Mouse (Mus musculus): Measurements from ENCODE around the gene Dnah2. TPM values are rescaled to one million over a fixed set of nuclear protein-coding genes. Genes with fewer than 3 reads are reported as not detected.

Dnah2 gene
- total and polyA plus RNA-seq, 3 experiments = 0.04 to 0.07 TPM; not detected in 1

- H3K27me3 ChIP-seq (ENCODE audit: control insufficient read depth in 1 of 2, insufficient read depth in 2 of 2, low read length in 2 of 2) = peaks cover 0 to 1% of the 10 kb centered on the region in 2 experiments; a peak in 1 of 4 replicates
Measured at GRCm38 (mm10) chr11:69426246-69426645, 122.7 kb downstream of the Dnah2 start.

DNA sequence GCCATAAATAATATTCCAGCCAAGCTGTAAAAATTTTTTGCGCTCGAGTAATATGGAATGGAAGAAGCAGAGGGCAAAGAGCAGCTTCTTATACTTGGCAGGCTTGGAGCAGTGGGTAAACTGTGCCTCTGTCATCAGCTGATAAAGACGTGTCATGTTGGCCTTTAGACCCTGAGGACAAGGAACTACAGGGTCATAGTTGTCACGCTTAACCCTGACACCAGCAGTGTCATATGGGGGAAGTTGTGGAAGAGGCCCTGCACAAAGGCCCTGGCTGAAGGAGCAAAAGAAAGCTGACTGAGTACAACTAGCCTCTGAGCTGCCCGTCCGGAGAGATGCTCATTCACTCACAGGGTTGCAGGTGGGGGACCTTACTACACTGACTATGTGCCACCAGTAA, 125.0 kb downstream of the Dnah2 start:
- peaks cover 0 to 9% of the 10 kb centered on the region in 2 experiments; a peak in 2 of 4 replicates for H3K36me3 ChIP-seq (ENCODE audit: control insufficient read depth in 1 of 2, insufficient read depth in 2 of 2, low read length in 2 of 2)
- H3K27me3 ChIP-seq (ENCODE audit: control insufficient read depth in 1 of 2, insufficient read depth in 2 of 2, low read length in 2 of 2) = peaks cover 0 to 1% of the 10 kb centered on the region in 2 experiments; a peak in 1 of 4 replicates
- H3K27ac ChIP-seq (ENCODE audit: control insufficient read depth, low read depth, low read length) = no peak overlapping the region
- H3K9ac ChIP-seq (ENCODE audit: control insufficient read depth, low read depth, low read length, poor library complexity, severe bottlenecking) = no peak overlapping the region
- TF ChIP-seq GABPA (IDR thresholded peaks at IDR 0.05; ENCODE audit: low read depth, low read length) (no peak), TBP (IDR thresholded peaks at IDR 0.05; ENCODE audit: low read depth, low read length) (no peak), USF1 (IDR thresholded peaks at IDR 0.05; ENCODE audit: low read depth, low read length) (no peak), MAFK (IDR thresholded peaks at IDR 0.05; ENCODE audit: borderline replicate concordance, low read depth, low read length) (no peak), MYC (IDR thresholded peaks at IDR 0.05; ENCODE audit: low read depth, low read length) (no peak), TAL1 (IDR thresholded peaks at IDR 0.05; ENCODE audit: low read length) (no peak), MXI1 (IDR thresholded peaks at IDR 0.05; ENCODE audit: low read depth, low read length) (no peak), ELF1 (IDR thresholded peaks at IDR 0.05; ENCODE audit: low read depth, low read length) (no peak), EP300 (IDR thresholded peaks at IDR 0.05; ENCODE audit: low read depth in 1 of 2, low read length in 2 of 2) (no peak), POLR2AphosphoS5 (IDR thresholded peaks at IDR 0.05; ENCODE audit: borderline replicate concordance, low read depth, low read length) (no peak), MAX (IDR thresholded peaks at IDR 0.05; ENCODE audit: low read length) (no peak), POLR2AphosphoS2 (IDR thresholded peaks at IDR 0.05; ENCODE audit: low read length) (no peak), NELFE (IDR thresholded peaks at IDR 0.05; ENCODE audit: low read depth, low read length) (no peak), RAD21 (IDR thresholded peaks at IDR 0.05; ENCODE audit: low read depth, low read length) (no peak), ZKSCAN1 (IDR thresholded peaks at IDR 0.05; ENCODE audit: low read depth, low read length) (no peak), KAT2A (conservative IDR thresholded peaks at IDR 0.05; ENCODE audit: low read depth, low read length) (no peak), ZMIZ1 (IDR thresholded peaks at IDR 0.05; ENCODE audit: low read depth, low read length) (no peak), CTCF (IDR thresholded peaks at IDR 0.05 in 2 of 3, conservative IDR thresholded peaks at IDR 0.05 in 1 of 3; ENCODE audit: control insufficient read depth in 1 of 3, insufficient read depth in 1 of 3, low read depth in 2 of 3, low read length in 3 of 3, poor library complexity in 1 of 3, severe bottlenecking in 1 of 3) (no peak), RCOR1 (IDR thresholded peaks at IDR 0.05; ENCODE audit: low read depth, low read length) (no peak), HCFC1 (IDR thresholded peaks at IDR 0.05; ENCODE audit: low read depth, low read length) (no peak)
- peaks cover 3 to 21% of the 10 kb centered on the region in 2 experiments for H3K4me1 ChIP-seq (ENCODE audit: control insufficient read depth in 1 of 2, insufficient read depth in 2 of 2, low read length in 2 of 2)
- no peak for DNase-seq (ENCODE audit: low read depth, low spot score)
- H3K9me3 ChIP-seq (replicated peaks; ENCODE audit: insufficient read depth, low read length) = no peaks in the 10 kb centered on the region
- no peaks in the 10 kb centered on the region for H3K79me2 ChIP-seq (ENCODE audit: control insufficient read depth, insufficient read depth, low read length, poor library complexity)
- H3K4me3 ChIP-seq (ENCODE audit: control insufficient read depth in 1 of 2, insufficient read depth in 1 of 2, low read depth in 2 of 2, low read length in 2 of 2) = no peak overlapping the region

More at GRCm38 (mm10) chr11:69426246-69426645, 122.7 kb downstream of the Dnah2 start:
- peaks cover 0 to 4% of the 10 kb centered on the region in 2 experiments; a peak in 2 of 4 replicates for H3K36me3 ChIP-seq (ENCODE audit: control insufficient read depth in 1 of 2, insufficient read depth in 2 of 2, low read length in 2 of 2)
- H3K9me3 ChIP-seq (replicated peaks; ENCODE audit: insufficient read depth, low read length) = no peaks in the 10 kb centered on the region
- H3K4me3 ChIP-seq (ENCODE audit: control insufficient read depth in 1 of 2, insufficient read depth in 1 of 2, low read depth in 2 of 2, low read length in 2 of 2) = no peak overlapping the region
- DNase-seq (ENCODE audit: low read depth, low spot score) = no peak
- H3K4me1 ChIP-seq (ENCODE audit: control insufficient read depth in 1 of 2, insufficient read depth in 2 of 2, low read length in 2 of 2) = peaks cover 3 to 14% of the 10 kb centered on the region in 2 experiments
- no peak overlapping the region for H3K9ac ChIP-seq (ENCODE audit: control insufficient read depth, low read depth, low read length, poor library complexity, severe bottlenecking)
- TF ChIP-seq USF2 (IDR thresholded peaks at IDR 0.05; ENCODE audit: borderline replicate concordance in 1 of 2, insufficient read depth in 1 of 2, low read depth in 1 of 2, low read length in 2 of 2) (no peak), NRF1 (IDR thresholded peaks at IDR 0.05; ENCODE audit: insufficient read depth, low read depth, low read length, poor library complexity, severe bottlenecking) (no peak), RCOR1 (IDR thresholded peaks at IDR 0.05; ENCODE audit: low read depth, low read length) (peak; percentile 17; the same call in 1 of the 2 replicates), POLR2A (IDR thresholded peaks at IDR 0.05; ENCODE audit: control insufficient read depth in 1 of 2, insufficient read depth in 1 of 2, low read depth in 1 of 2, low read length in 2 of 2, poor library complexity in 1 of 2) (no peak), BHLHE40 (IDR thresholded peaks at IDR 0.05; ENCODE audit: borderline replicate concordance, low read depth, low read length) (peak; percentile 42; the same call in 1 of the 2 replicates), RAD21 (IDR thresholded peaks at IDR 0.05; ENCODE audit: low read depth, low read length) (no peak), UBTF (IDR thresholded peaks at IDR 0.05; ENCODE audit: borderline replicate concordance, insufficient read depth, low read depth, low read length) (no peak), EP300 (IDR thresholded peaks at IDR 0.05; ENCODE audit: low read depth in 1 of 2, low read length in 2 of 2) (no peak), KAT2A (conservative IDR thresholded peaks at IDR 0.05; ENCODE audit: low read depth, low read length) (no peak), TCF12 (IDR thresholded peaks at IDR 0.05; ENCODE audit: low read depth, low read length) (no peak), SIN3A (IDR thresholded peaks at IDR 0.05; ENCODE audit: low read length) (no peak), TAL1 (IDR thresholded peaks at IDR 0.05; ENCODE audit: low read length) (no peak), GATA1 (IDR thresholded peaks at IDR 0.05; ENCODE audit: low read depth, low read length) (peak; percentile 68)
- no peaks in the 10 kb centered on the region for H3K79me2 ChIP-seq (ENCODE audit: control insufficient read depth, insufficient read depth, low read length, poor library complexity)
- no peak overlapping the region for H3K27ac ChIP-seq (ENCODE audit: control insufficient read depth, low read depth, low read length)

Data from MEL (cell line).